Mouse (Mus musculus) stomach, postnatal 0 days (tissue): ENCODE measurements around the gene Cdan1.
"Not testable (repeated sequence)": the region's sequence is repeated elsewhere in the genome, so short reads cannot be mapped to it uniquely, and the experiment has no call there.

Experiments
- CTCF ChIP-seq: IDR thresholded peaks from 2 replicates; pipeline ENCODE4 v1.5.1; 2016; ENCODE audit warnings: antibody characterized with exemption, low read depth, mild to moderate bottlenecking, moderate library complexity
- EP300 ChIP-seq: optimal IDR thresholded peaks from 2 replicates; pipeline ENCODE3; 2016; ENCODE audit warnings: antibody characterized with exemption

DNA sequence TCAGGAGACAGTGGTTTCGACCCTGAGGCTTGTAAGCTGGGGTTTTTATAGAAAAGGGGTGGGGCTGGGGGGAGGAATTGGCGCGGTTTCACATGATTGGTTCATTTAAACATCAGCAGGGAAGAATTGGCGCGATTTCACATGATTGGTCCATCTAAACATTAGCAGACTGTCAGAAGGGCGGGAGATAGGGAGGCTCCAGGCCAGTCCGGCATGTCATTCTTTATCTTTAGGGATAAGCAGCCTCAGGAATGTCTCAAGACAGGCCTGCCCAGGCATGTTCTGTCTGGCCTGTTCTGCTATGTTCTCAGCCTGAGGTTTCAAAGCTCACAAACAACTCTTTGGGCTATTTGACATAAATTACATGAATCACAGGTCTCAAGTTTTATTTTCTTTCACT lies 168.8 kb downstream of the Cdan1 start:
- not testable (repeated sequence) for TF ChIP-seq CTCF, EP300
